In the genomic region with DNA sequence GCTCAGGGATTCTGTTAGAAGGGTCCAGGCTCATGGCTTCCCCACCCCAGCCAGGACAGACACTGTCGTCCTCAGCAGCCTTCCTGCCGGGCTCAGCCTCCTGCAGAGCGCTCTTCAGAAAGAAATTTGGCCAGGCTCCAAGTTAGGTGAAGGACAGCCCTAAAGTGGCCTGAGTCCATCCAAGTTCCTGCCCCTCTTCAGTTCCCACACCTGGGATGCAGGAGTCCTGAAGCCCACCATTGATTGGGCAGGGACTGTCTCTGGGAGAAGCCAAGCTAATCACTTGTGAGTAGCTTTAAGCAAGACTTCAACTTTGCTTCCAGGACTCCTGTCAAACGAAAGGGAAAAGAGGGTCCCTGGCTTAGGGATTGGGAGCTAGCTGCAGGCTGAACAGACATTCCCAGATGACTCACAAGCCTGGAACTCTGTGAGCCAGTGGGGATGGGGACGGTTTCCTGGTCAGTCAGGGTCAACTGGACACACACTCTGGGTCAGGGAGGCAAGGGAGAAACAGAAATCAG, we compare ENCODE assay signal across 11 mouse cellular contexts. TPM values are rescaled to one million over a fixed set of nuclear protein-coding genes. Genes with fewer than 3 reads are reported as not detected.
DNase-seq lines count a peak whose midpoint lies in the region; ATAC-seq and TF ChIP-seq lines count a peak whose summit lies in the region.
"Had no signal": no experiment of that assay in that cellular context is flagged by ENCODE, and none has a peak within 500 bp of the region (broad histone marks: within the 10 kb centered on the region; RNA-seq: fewer than 3 reads in every experiment).

No protein-coding gene starts in this region.

- peak overlapping the region; percentile 87 for H3K27ac ChIP-seq in gastrocnemius, adult 2 months
- H3K27ac ChIP-seq in midbrain, embryonic 10.5 days (replicated peaks) = peak overlapping the region; percentile 52; the same call in 1 of the 2 replicates
- H3K27ac ChIP-seq in midbrain, embryonic 15.5 days = no peak overlapping the region
- H3K27ac ChIP-seq in intestine, embryonic 15.5 days = peak overlapping the region; percentile 93
- no peak overlapping the region for H3K27ac ChIP-seq in forebrain, embryonic 16.5 days (ENCODE audit: low read length)
- H3K27ac ChIP-seq: hindbrain, embryonic 15.5 days had no signal

- TF ChIP-seq CTCF in gastrocnemius, adult 2 months (IDR thresholded peaks at IDR 0.05) = no peak

- ATAC-seq in midbrain, embryonic 15.5 days (replicated peaks) = no peak
- ATAC-seq in intestine, embryonic 15.5 days = no peak
- no peak for ATAC-seq in forebrain, embryonic 16.5 days

- no peaks in the 10 kb centered on the region for H3K36me3 ChIP-seq in midbrain, embryonic 10.5 days
- H3K36me3 ChIP-seq in midbrain, embryonic 15.5 days (replicated peaks) = no peaks in the 10 kb centered on the region
- H3K36me3 ChIP-seq in intestine, embryonic 15.5 days = no peaks in the 10 kb centered on the region
- no peaks in the 10 kb centered on the region for H3K36me3 ChIP-seq in forebrain, embryonic 16.5 days (ENCODE audit: control insufficient read depth, insufficient read depth)
- H3K36me3 ChIP-seq: hindbrain, embryonic 15.5 days; neural tube, embryonic 15.5 days had no signal

- H3K4me2 ChIP-seq in midbrain, embryonic 15.5 days = no peak overlapping the region
- H3K4me2 ChIP-seq in intestine, embryonic 15.5 days (replicated peaks) = no peak overlapping the region; the same call in 1 of the 2 replicates
- no peak overlapping the region for H3K4me2 ChIP-seq in forebrain, embryonic 16.5 days (ENCODE audit: low read length)
- H3K4me2 ChIP-seq: hindbrain, embryonic 15.5 days had no signal

- H3K27me3 ChIP-seq in midbrain, embryonic 10.5 days (ENCODE audit: low read depth, poor library complexity, severe bottlenecking) = peaks cover 45% of the 10 kb centered on the region
- 0 out of 2 replicates have a peak, but pooled peaks cover 2% of the 10 kb centered on the region for H3K27me3 ChIP-seq in midbrain, embryonic 15.5 days (replicated peaks)
- H3K27me3 ChIP-seq in intestine, embryonic 15.5 days (replicated peaks) = no peaks in the 10 kb centered on the region; the same call in 1 of the 2 replicates
- no peaks in the 10 kb centered on the region for H3K27me3 ChIP-seq in forebrain, embryonic 16.5 days (replicated peaks; ENCODE audit: control insufficient read depth, insufficient read depth, low read length)

- H3K9ac ChIP-seq in midbrain, embryonic 15.5 days = no peak overlapping the region
- H3K9ac ChIP-seq in intestine, embryonic 15.5 days = peak overlapping the region; percentile 4; the same call in 1 of the 2 replicates
- H3K9ac ChIP-seq in forebrain, embryonic 16.5 days (replicated peaks; ENCODE audit: low read depth, low read length) = no peak overlapping the region
- H3K9ac ChIP-seq: hindbrain, embryonic 15.5 days; neural tube, embryonic 15.5 days had no signal

- peaks cover 30% of the 10 kb centered on the region for H3K4me1 ChIP-seq in midbrain, embryonic 10.5 days
- H3K4me1 ChIP-seq in midbrain, embryonic 15.5 days = peaks cover 9% of the 10 kb centered on the region; the same call in 1 of the 2 replicates
- peaks cover 37% of the 10 kb centered on the region for H3K4me1 ChIP-seq in intestine, embryonic 15.5 days (replicated peaks)
- H3K4me1 ChIP-seq in forebrain, embryonic 16.5 days (replicated peaks; ENCODE audit: control insufficient read depth, insufficient read depth, low read length) = peaks cover 11% of the 10 kb centered on the region

- 0 out of 2 replicates have a peak overlapping the region, but pooled peaks have one; percentile 3 for H3K4me3 ChIP-seq in gastrocnemius, adult 2 months
- no peak overlapping the region for H3K4me3 ChIP-seq in midbrain, embryonic 10.5 days
- H3K4me3 ChIP-seq in midbrain, embryonic 15.5 days = no peak overlapping the region
- H3K4me3 ChIP-seq in intestine, embryonic 15.5 days (replicated peaks) = no peak overlapping the region
- no peak overlapping the region for H3K4me3 ChIP-seq in forebrain, embryonic 16.5 days (replicated peaks; ENCODE audit: low read length)
- H3K4me3 ChIP-seq: hindbrain, embryonic 15.5 days; neural tube, embryonic 15.5 days had no signal

- WGBS in midbrain, embryonic 10.5 days = 34% methylated on average over 5 of the region's 5 CpGs
- 32% methylated on average over 5 of the region's 5 CpGs for WGBS in midbrain, embryonic 15.5 days
- 16% methylated on average over 5 of the region's 5 CpGs for WGBS in intestine, embryonic 15.5 days
- 21% methylated on average over 5 of the region's 5 CpGs for WGBS in forebrain, embryonic 16.5 days

- peak; percentile 57 for DNase-seq in gastrocnemius, adult 2 months
- DNase-seq in gastrocnemius, postnatal 25 days = no peak
- no peak for DNase-seq in midbrain, embryonic 10.5 days (ENCODE audit: low spot score)
- peak; percentile 54 for DNase-seq in yolk sac, embryonic 10.5 days (ENCODE audit: low spot score)
- no peak for DNase-seq in thymus, postnatal 10 days (ENCODE audit: low spot score in 2 of 2)

- intact Hi-C loops in gastrocnemius, adult 2 months (cut with DNase I) = no loop called here

- no peaks in the 10 kb centered on the region for H3K9me3 ChIP-seq in midbrain, embryonic 10.5 days (replicated peaks)
- no peaks in the 10 kb centered on the region for H3K9me3 ChIP-seq in midbrain, embryonic 15.5 days
- H3K9me3 ChIP-seq in intestine, embryonic 15.5 days = no peaks in the 10 kb centered on the region
- H3K9me3 ChIP-seq in forebrain, embryonic 16.5 days (ENCODE audit: control insufficient read depth, low read length) = no peaks in the 10 kb centered on the region
- H3K9me3 ChIP-seq: hindbrain, embryonic 15.5 days; neural tube, embryonic 15.5 days had no signal

RNA-seq across cellular contexts. Expression of a gene that starts 8.2 kb away (rescaled TPM):
- 100 to 1,000 TPM; 154 to 483 TPM for total RNA-seq in gastrocnemius, adult 2 months (2021)
- 1,000 to 10,000 TPM; 1,080 to 1,200 TPM for total RNA-seq in gastrocnemius, postnatal 25 days (2021)
- polyA plus RNA-seq in midbrain, embryonic 10.5 days (2016; fragmentation: Nextera tagmentation; extraction: Ambion mirVana) = 85.4 and 177 TPM in 2 replicates
- polyA plus RNA-seq in midbrain, embryonic 15.5 days (2015; fragmentation: Nextera tagmentation; extraction: Ambion mirVana) = 82.7 and 92.9 TPM in 2 replicates
- polyA plus RNA-seq in intestine, embryonic 15.5 days (2015; fragmentation: Nextera tagmentation; extraction: Ambion mirVana) = 984 and 1,087 TPM in 2 replicates
- polyA plus RNA-seq in forebrain, embryonic 16.5 days (2015; fragmentation: Nextera tagmentation; extraction: Ambion mirVana) = 45.0 and 166 TPM in 2 replicates

RNA-seq across cellular contexts. Expression of a gene that starts 39.6 kb away (rescaled TPM):
- total RNA-seq in gastrocnemius, adult 2 months (2021) = not detected
- not detected for total RNA-seq in gastrocnemius, postnatal 25 days (2021)
- not detected in 2 replicates for polyA plus RNA-seq in midbrain, embryonic 10.5 days (2016; fragmentation: Nextera tagmentation; extraction: Ambion mirVana)
- polyA plus RNA-seq in midbrain, embryonic 15.5 days (2015; fragmentation: Nextera tagmentation; extraction: Ambion mirVana) = not detected in 2 replicates
- not detected in 2 replicates for polyA plus RNA-seq in intestine, embryonic 15.5 days (2015; fragmentation: Nextera tagmentation; extraction: Ambion mirVana)
- not detected in 2 replicates for polyA plus RNA-seq in forebrain, embryonic 16.5 days (2015; fragmentation: Nextera tagmentation; extraction: Ambion mirVana)
- polyA plus RNA-seq: hindbrain, embryonic 15.5 days; liver, embryonic 16.5 days; neural tube, embryonic 15.5 days had no signal

RNA-seq across cellular contexts. Expression of a gene that starts 48.3 kb away (rescaled TPM):
- total RNA-seq in gastrocnemius, adult 2 months (2021) = 100 to 1,000 TPM; 252 to 278 TPM
- 100 to 1,000 TPM; 255 to 276 TPM for total RNA-seq in gastrocnemius, postnatal 25 days (2021)
- polyA plus RNA-seq in midbrain, embryonic 10.5 days (2016; fragmentation: Nextera tagmentation; extraction: Ambion mirVana) = 0.20 TPM in 1 of 2 replicates, not detected in the other
- polyA plus RNA-seq in midbrain, embryonic 15.5 days (2015; fragmentation: Nextera tagmentation; extraction: Ambion mirVana) = not detected in 2 replicates
- polyA plus RNA-seq in intestine, embryonic 15.5 days (2015; fragmentation: Nextera tagmentation; extraction: Ambion mirVana) = 0.19 TPM in 1 of 2 replicates, not detected in the other
- polyA plus RNA-seq in forebrain, embryonic 16.5 days (2015; fragmentation: Nextera tagmentation; extraction: Ambion mirVana) = 0.19 and 0.58 TPM in 2 replicates

Comparison
In these comparisons a context has a peak if more than half of its experiments do, and no peak if none do; other contexts are left out.
1. DNase-seq: peak in gastrocnemius, adult 2 months (single experiment) and yolk sac, embryonic 10.5 days (single experiment); none in gastrocnemius, postnatal 25 days (single experiment), midbrain, embryonic 10.5 days (single experiment) and thymus, postnatal 10 days (0 of 2).
2. H3K27ac ChIP-seq: peak in gastrocnemius, adult 2 months (single experiment), midbrain, embryonic 10.5 days (single experiment) and intestine, embryonic 15.5 days (single experiment); none in midbrain, embryonic 15.5 days (single experiment) and forebrain, embryonic 16.5 days (single experiment).